Mouse (Mus musculus) limb, embryonic 15.5 days (tissue): Measurements from ENCODE around the gene Ncoa1. TPM values are rescaled to one million over a fixed set of nuclear protein-coding genes. Genes with fewer than 3 reads are reported as not detected.

Experiments
- ATAC-seq: fragments of 200-750 bp; cut with Nextera tagmentation; 2 replicates; pipeline ENCODE4 v1.8.0; 2017; ENCODE audit warnings: low read depth, moderate TSS enrichment; ENCODE audit not compliant: insufficient number of reproducible peaks, low FRiP score, low TSS enrichment
- H3K27ac ChIP-seq: fragments of 300-500 bp; sonication (generic); 2 replicates; pipeline ENCODE4 v1.5.1; 2015; ENCODE audit warnings: moderate library complexity, mild to moderate bottlenecking, inconsistent platforms
- H3K27me3 ChIP-seq: fragments of 300-500 bp; sonication (generic); 2 replicates; pipeline ENCODE4 v1.6.1; 2015; ENCODE audit warnings: inconsistent platforms
- H3K36me3 ChIP-seq: fragments of 300-500 bp; sonication (generic); 2 replicates; pipeline ENCODE4 v1.6.1; 2015; ENCODE audit warnings: inconsistent platforms
- H3K4me1 ChIP-seq: fragments of 300-500 bp; sonication (generic); 2 replicates; pipeline ENCODE4 v1.6.1; 2015; ENCODE audit warnings: inconsistent platforms
- H3K4me2 ChIP-seq: fragments of 300-500 bp; sonication (generic); 2 replicates; pipeline ENCODE4 v1.6.1; 2015; ENCODE audit warnings: mild to moderate bottlenecking, inconsistent platforms
- H3K4me3 ChIP-seq: fragments of 300-500 bp; sonication (generic); 2 replicates; pipeline ENCODE4 v1.5.1; 2015; ENCODE audit warnings: mild to moderate bottlenecking, inconsistent platforms
- H3K9ac ChIP-seq: fragments of 300-500 bp; sonication (generic); 2 replicates; pipeline ENCODE4 v1.6.1; 2015; ENCODE audit warnings: inconsistent platforms
- H3K9me3 ChIP-seq: fragments of 300-500 bp; sonication (generic); 2 replicates; pipeline ENCODE4 v1.6.1; 2016; ENCODE audit warnings: inconsistent platforms
- WGBS: fragments of 180-500 bp; shearing (Covaris S2); methylation state at CpG from one replicate; pipeline ENCODE4 v1.1.7; 2015; 5-methylcytosine and 5-hydroxymethylcytosine counted together
- polyA plus RNA-seq: library from polyadenylated mRNA; unstranded; fragments of >200 nt; fragmentation: Nextera tagmentation; extraction: Ambion mirVana; gene quantifications from 2 replicates; pipeline ENCODE4 v1.2.1, GENCODE M21; 2015

Gene Ncoa1
- polyA plus RNA-seq, 1 experiment from 2014 or later: 10.6 TPM

- H3K36me3 ChIP-seq: no peaks in the 10 kb centered on the region
- WGBS: 36% methylated on average over 3 of the region's 3 CpGs
Observed at GRCm38 (mm10) chr12:4501916-4502315, 24.9 kb upstream of the Ncoa1 start.

GRCm38 (mm10) chr12:4500516-4500915 lies 23.5 kb upstream of the Ncoa1 start:
- no peak for ATAC-seq
- Histone ChIP-seq H3K36me3 (no peaks in the 10 kb centered on the region), H3K4me1 (no peaks in the 10 kb centered on the region), H3K27me3 (no peaks in the 10 kb centered on the region), H3K9me3 (no peaks in the 10 kb centered on the region), H3K9ac (no peak overlapping the region), H3K27ac (no peak overlapping the region), H3K4me3 (no peak overlapping the region), H3K4me2 (no peak overlapping the region)
- 97% methylated on average over 4 of the region's 4 CpGs for WGBS

More at GRCm38 (mm10) chr12:4501916-4502315, 24.9 kb upstream of the Ncoa1 start:
- H3K9ac ChIP-seq: no peak overlapping the region
- no peaks in the 10 kb centered on the region for H3K27me3 ChIP-seq
- no peak for ATAC-seq
- H3K27ac ChIP-seq: no peak overlapping the region
- no peaks in the 10 kb centered on the region for H3K9me3 ChIP-seq
- H3K4me2 ChIP-seq: no peak overlapping the region
- no peak overlapping the region for H3K4me3 ChIP-seq
- no peaks in the 10 kb centered on the region for H3K4me1 ChIP-seq

DNA sequence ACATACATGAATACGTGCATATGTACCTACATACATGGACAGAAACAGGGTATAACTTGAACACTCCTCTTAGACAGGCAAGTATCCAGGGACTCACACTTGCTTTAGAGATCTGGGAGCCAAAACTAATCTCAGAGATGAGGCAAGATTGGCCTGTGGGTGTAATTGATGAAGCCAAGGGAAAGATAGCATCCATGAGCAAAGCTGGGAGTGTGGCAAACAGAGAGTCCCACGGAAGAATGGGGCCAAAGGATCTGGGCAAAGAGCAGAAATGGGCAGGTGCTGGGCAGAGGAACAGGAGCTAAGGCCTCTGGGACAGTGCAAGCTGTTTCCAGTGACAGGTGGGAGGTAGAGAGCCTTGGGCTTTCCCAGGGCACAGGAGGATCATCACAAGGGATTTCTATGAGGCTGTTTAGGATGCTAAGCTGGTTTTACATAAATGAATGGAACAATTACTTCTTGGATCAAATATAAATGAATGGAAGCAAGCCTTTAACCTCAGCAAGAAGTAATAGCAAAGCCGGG lies 22.7 kb upstream of the Ncoa1 start:
- ATAC-seq: no peak
- Histone ChIP-seq H3K9ac (no peak overlapping the region), H3K9me3 (no peaks in the 10 kb centered on the region), H3K27ac (no peak overlapping the region), H3K36me3 (no peaks in the 10 kb centered on the region), H3K4me3 (no peak overlapping the region), H3K4me1 (no peaks in the 10 kb centered on the region), H3K4me2 (no peak overlapping the region), H3K27me3 (no peaks in the 10 kb centered on the region)
- 72% methylated on average over 3 of the region's 3 CpGs for WGBS

DNA sequence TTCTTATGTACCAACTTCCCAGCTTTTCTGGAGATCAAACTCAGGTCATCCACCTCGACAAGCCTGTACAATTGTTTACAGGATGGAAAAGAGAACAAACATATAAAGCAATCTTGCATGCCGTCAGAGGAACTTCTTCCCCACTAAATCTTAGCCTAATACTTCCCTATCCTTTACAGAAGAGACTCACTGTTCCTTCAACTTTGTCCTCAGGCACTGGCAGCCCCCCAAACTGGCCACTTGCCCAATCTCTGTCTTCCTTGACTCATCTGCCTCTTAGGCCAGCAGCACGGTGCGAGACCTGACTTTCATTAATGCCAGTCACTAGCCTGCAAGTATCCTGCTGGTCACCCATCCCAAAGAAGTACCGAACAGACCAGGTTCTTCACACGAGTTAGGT lies 11.4 kb upstream of the Ncoa1 start:
- no peak overlapping the region for H3K4me2 ChIP-seq
- no peak overlapping the region for H3K27ac ChIP-seq
- H3K4me3 ChIP-seq: no peak overlapping the region
- H3K4me1 ChIP-seq: no peaks in the 10 kb centered on the region
- H3K27me3 ChIP-seq: no peaks in the 10 kb centered on the region
- WGBS: 71% methylated on average over 6 of the region's 6 CpGs
- no peak overlapping the region for H3K9ac ChIP-seq
- no peaks in the 10 kb centered on the region for H3K9me3 ChIP-seq
- H3K36me3 ChIP-seq: no peaks in the 10 kb centered on the region
- no peak for ATAC-seq

DNA sequence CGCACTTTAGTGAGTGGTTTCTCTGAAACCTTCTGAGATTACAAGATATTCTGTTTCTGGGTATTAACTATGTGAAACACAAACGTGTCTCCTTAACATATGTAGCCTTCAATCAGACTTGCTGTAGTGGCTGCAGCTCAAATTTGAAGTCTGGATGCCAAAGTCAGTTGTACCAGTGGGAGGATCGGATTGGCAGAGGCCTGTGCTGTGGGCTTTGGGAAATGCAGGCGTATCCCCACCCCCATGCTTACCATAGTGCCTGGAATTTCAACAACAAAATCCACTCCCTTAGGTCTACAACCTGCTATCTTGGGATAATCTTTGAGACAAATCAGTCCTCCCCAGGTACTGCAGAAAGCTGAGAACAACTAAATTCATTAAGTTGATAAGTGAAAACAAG lies 6.4 kb upstream of the Ncoa1 start:
- Histone ChIP-seq H3K4me1 (no peaks in the 10 kb centered on the region), H3K27ac (no peak overlapping the region), H3K9ac (no peak overlapping the region), H3K36me3 (no peaks in the 10 kb centered on the region), H3K9me3 (no peaks in the 10 kb centered on the region), H3K4me2 (no peak overlapping the region), H3K27me3 (no peaks in the 10 kb centered on the region), H3K4me3 (no peak overlapping the region)
- ATAC-seq: no peak
- WGBS: 65% methylated on average over 4 of the region's 4 CpGs

DNA sequence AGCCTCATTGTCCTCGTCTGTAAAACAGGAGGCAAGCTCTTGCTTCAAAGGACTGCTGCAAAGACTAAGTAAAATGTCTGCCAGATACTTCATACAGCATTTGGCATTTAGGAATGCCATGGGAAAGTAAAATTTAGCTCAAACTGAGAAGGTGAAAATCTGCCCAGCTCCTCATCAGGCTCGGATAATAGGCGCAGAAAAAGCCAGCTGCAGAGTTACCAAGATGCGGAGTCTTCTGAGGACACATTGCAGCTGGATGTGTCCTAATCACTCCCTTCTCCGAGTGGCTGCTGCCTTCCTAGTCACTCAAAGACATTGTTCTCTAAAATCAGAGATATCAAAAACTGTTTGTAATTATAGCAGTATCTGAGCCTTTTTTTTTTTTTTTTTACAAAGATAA lies 4.7 kb upstream of the Ncoa1 start:
- no peak overlapping the region for H3K4me2 ChIP-seq
- H3K27ac ChIP-seq: no peak overlapping the region
- H3K9me3 ChIP-seq: no peaks in the 10 kb centered on the region
- 61% methylated on average over 5 of the region's 5 CpGs for WGBS
- H3K27me3 ChIP-seq: no peaks in the 10 kb centered on the region
- 0 out of 2 replicates have a peak, but pooled peaks cover 4% of the 10 kb centered on the region for H3K4me1 ChIP-seq
- H3K36me3 ChIP-seq: no peaks in the 10 kb centered on the region
- no peak for ATAC-seq
- H3K9ac ChIP-seq: no peak overlapping the region
- no peak overlapping the region for H3K4me3 ChIP-seq

DNA sequence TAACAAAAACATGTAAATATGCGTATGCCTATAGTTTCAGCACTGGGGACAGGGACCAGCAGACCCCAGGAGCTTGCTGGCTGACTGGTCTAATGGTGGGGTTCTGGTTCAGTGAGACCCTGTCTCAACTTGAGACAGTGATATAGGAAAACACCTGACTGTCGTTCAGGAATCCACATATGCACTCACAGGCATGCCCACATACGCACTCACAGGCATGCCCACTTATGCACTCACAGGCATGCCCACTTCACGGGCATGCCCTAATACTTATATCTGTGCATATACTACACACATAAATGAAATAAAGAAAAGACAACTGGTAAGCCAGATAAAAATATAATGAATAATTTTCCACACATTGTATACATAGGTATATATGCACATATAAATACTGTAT lies 3.3 kb upstream of the Ncoa1 start:
- H3K4me2 ChIP-seq: no peak overlapping the region
- H3K27me3 ChIP-seq: no peaks in the 10 kb centered on the region
- no peaks in the 10 kb centered on the region for H3K36me3 ChIP-seq
- H3K27ac ChIP-seq: no peak overlapping the region
- H3K4me1 ChIP-seq: peaks cover 13% of the 10 kb centered on the region; the same call in 1 of the 2 replicates
- no peak overlapping the region for H3K9ac ChIP-seq
- no peak for ATAC-seq
- 72% methylated on average over 4 of the region's 4 CpGs for WGBS
- no peaks in the 10 kb centered on the region for H3K9me3 ChIP-seq
- H3K4me3 ChIP-seq: no peak overlapping the region

DNA sequence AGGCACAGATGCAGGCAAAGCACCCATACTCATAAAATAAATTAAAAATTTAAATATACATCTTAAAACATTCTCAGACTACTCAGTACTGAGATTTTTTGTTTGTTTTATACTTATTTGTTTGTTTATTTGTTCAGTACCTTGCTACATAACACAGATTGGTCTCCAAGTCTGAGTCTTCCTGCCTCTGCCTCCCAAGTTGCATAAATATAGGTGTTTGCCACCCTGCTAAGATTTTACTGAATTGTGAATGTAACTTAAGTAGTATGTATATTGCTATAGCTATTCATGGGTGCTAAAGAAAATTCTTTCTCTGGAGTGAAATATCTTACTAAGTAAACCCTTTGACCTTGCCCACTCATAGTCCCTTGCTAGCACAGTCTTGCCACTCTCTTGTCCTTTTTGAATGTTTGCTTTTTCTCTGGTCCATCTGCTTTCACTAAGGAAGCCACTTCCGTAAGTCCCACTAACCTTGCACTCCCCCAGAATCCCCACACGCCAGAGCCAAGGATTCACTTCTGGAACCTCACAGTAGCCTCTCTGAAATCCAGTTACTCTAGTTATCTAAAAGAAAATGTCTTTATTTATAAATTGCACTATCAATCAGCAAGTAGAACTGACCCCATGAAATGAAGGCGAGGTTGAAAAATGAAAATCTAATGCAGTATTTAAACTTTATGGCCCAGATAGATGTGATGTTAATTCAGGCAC lies 2.3 kb upstream of the Ncoa1 start:
- 77% methylated on average over 3 of the region's 3 CpGs for WGBS
- no peak for ATAC-seq

DNA sequence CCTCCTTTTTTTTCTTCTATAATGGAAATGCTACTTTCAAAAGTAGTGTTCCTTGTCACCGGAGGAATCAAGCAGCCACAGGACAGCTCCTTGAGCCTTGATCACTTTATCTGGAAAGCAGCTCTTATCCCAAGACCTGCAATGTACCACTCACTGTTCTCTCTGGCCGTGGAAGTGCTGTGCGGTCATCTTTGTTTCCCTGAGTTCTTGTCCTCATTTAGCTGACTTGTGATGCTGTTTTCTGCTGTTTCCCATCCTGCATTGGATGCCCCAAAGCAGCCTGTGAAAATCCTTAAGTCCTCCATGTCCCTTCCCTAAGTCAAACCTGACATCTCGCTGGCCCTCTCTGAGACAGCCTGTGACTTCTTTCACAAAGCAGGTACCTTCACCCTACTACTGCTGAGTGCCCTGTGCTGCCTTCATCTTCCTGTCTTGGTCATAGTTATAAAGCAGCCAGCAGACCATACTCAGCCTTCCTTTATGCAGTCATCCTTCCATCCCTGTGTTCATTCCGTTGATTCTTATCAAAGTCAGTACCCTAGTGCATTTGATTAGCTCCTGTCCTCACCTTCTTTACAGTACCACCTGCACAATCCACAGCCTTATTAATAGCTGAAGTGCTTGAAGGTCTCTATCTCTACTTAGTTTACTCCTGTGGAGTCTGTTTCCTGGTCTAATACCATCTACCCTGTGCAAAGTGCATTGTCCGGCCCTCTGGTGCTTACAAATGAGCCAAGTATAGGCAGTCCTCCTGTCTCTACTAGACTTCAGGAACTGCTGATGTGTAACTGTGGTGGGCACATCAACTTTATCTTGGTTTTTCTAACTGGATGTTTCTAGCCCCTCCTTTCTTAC lies 1.2 kb upstream of the Ncoa1 start:
- WGBS: 77% methylated on average over 6 of the region's 6 CpGs
- H3K27me3 ChIP-seq: no peaks in the 10 kb centered on the region
- H3K27ac ChIP-seq: no peak overlapping the region
- no peaks in the 10 kb centered on the region for H3K36me3 ChIP-seq
- peaks cover 22% of the 10 kb centered on the region for H3K4me1 ChIP-seq
- no peak overlapping the region for H3K9ac ChIP-seq
- H3K4me2 ChIP-seq: no peak overlapping the region
- no peak overlapping the region for H3K4me3 ChIP-seq
- no peaks in the 10 kb centered on the region for H3K9me3 ChIP-seq
- ATAC-seq: no peak

More for the DNA sequence above, 2.3 kb upstream of the Ncoa1 start:
- Histone ChIP-seq H3K27me3 (no peaks in the 10 kb centered on the region), H3K9me3 (no peaks in the 10 kb centered on the region), H3K4me2 (no peak overlapping the region), H3K27ac (no peak overlapping the region), H3K4me1 (peaks cover 17% of the 10 kb centered on the region; the same call in 1 of the 2 replicates), H3K4me3 (no peak overlapping the region), H3K9ac (no peak overlapping the region), H3K36me3 (no peaks in the 10 kb centered on the region)

GRCm38 (mm10) chr12:4476291-4476831 lies 621 bp downstream of the Ncoa1 start:
- Histone ChIP-seq H3K9ac (peak overlapping the region; percentile 98), H3K9me3 (no peaks in the 10 kb centered on the region), H3K4me1 (peaks cover 22% of the 10 kb centered on the region), H3K27ac (peak overlapping the region; percentile 94), H3K36me3 (no peaks in the 10 kb centered on the region), H3K27me3 (no peaks in the 10 kb centered on the region), H3K4me3 (peak overlapping the region; percentile 92), H3K4me2 (peak overlapping the region; percentile 82)
- under 1% methylated on average over 58 of the region's 73 CpGs for WGBS
- ATAC-seq: peak; percentile 69

DNA sequence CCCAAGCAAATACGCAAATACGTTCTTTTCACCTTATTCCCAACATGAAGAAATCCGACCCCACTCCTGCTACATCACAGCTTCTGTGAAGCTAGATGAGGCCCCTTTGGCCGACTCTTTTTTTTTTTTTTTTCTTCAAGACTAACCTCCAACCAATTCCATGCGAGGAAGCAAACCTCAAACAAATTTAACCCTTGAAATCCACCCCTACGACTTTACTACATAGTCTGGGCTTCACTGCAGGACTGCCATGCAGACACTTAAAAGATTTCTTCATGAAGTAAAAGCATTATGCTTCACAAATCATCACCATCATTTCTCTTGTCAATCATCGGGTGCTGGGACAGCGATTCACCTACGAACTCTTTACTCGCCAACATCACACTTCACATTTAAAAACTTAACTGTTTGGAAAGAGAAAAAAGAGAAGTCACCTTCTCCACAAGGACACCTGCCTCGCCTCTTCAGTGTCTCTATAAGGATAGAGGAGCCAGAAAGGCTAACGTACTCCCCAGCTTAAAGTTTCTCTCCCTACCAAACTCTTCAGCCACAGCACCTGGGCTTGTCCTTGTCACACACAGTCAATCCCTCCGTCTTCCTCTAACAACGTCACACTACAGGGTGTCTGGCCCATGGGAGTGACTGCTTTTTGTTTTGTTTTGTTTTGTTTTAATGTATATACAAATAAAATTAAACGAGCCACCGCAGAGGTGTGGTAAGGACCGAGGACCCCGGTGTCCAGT lies 1.6 kb downstream of the Ncoa1 start:
- Histone ChIP-seq H3K9me3 (no peaks in the 10 kb centered on the region), H3K27me3 (no peaks in the 10 kb centered on the region), H3K4me3 (peak overlapping the region; percentile 92), H3K4me1 (peaks cover 22% of the 10 kb centered on the region), H3K27ac (peak overlapping the region; percentile 38; the same call in 1 of the 2 replicates), H3K9ac (peak overlapping the region; percentile 98), H3K36me3 (no peaks in the 10 kb centered on the region), H3K4me2 (peak overlapping the region; percentile 82)
- ATAC-seq: peak; percentile 12; the same call in 1 of the 2 replicates
- WGBS: 7% methylated on average over 18 of the region's 18 CpGs
